Comparison of ENCODE assay signal across 9 mouse cellular contexts in the genomic region with DNA sequence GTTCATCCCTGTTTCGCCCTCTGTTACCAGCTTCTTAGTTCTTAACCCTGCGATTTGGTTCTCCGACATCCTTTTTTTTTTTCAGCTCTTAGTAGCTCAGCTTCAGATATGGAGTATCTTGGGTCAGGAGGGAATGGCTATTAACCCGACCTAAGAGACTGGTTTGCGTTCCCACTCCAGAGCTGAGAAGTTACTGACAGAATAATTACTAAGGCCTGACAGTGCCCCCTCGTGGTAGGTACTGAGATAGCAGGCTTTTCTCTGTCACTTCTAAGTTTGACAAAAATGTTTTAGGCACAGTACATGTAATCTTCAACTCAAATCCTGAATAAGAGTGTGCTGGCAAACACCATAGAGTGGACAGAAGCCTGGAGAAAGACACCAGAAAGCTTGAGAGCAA. TPM values are rescaled to one million over a fixed set of nuclear protein-coding genes. Genes with fewer than 3 reads are reported as not detected.
DNase-seq lines count a peak whose midpoint lies in the region; ATAC-seq and TF ChIP-seq lines count a peak whose summit lies in the region.
"Had no signal": no experiment of that assay in that cellular context is flagged by ENCODE, and none has a peak within 500 bp of the region (broad histone marks: within the 10 kb centered on the region; RNA-seq: fewer than 3 reads in every experiment).

No protein-coding gene starts in this region.

- TF ChIP-seq CTCF in CH12.LX (conservative IDR thresholded peaks at IDR 0.05 in 1 of 2, IDR thresholded peaks at IDR 0.05 in 1 of 2; ENCODE audit: low read depth in 2 of 2, low read length in 2 of 2), result peak; percentile 75 to 94
- peak; percentile 83 for TF ChIP-seq CTCF in lung, embryonic 14.5 days (IDR thresholded peaks at IDR 0.05; ENCODE audit: low read depth)

- TF ChIP-seq POLR2A in CH12.LX (IDR thresholded peaks at IDR 0.05; ENCODE audit: low read depth, low read length), result no peak

- dilution Hi-C loops in CH12.LX (cut with MboI; ENCODE audit: extremely low pct_ligation_motif_present, extremely low pct_unique_long_range_greater_than_20kb, low sequenced_read_pairs), result no loop called here

- H3K4me2 ChIP-seq in CH12.LX (ENCODE audit: insufficient read depth, low read depth, poor library complexity, severe bottlenecking), result no peak overlapping the region
- H3K4me2 ChIP-seq in heart, embryonic 16.5 days (ENCODE audit: low read depth, low read length), result no peak overlapping the region
- H3K4me2 ChIP-seq in lung, embryonic 14.5 days, result no peak overlapping the region
- H3K4me2 ChIP-seq: heart, embryonic 13.5 days had no signal

- H3K9me3 ChIP-seq in CH12.LX (replicated peaks; ENCODE audit: low read length), result no peaks in the 10 kb centered on the region
- no peaks in the 10 kb centered on the region for H3K9me3 ChIP-seq in heart, embryonic 16.5 days (replicated peaks; ENCODE audit: control insufficient read depth, low read length)
- H3K9me3 ChIP-seq in lung, embryonic 14.5 days (ENCODE audit: low read depth, low read length), result no peaks in the 10 kb centered on the region
- H3K9me3 ChIP-seq: heart, embryonic 13.5 days had no signal

- peak; percentile 52; the same call in 1 of the 2 replicates for ATAC-seq in heart, embryonic 16.5 days (replicated peaks; ENCODE audit: extremely low read depth, insufficient read depth, low FRiP score)
- ATAC-seq in lung, embryonic 14.5 days (ENCODE audit: insufficient read depth), result peak; percentile 66; the same call in 1 of the 2 replicates
- ATAC-seq in erythroid progenitor cell, adult 5-6 weeks (replicated peaks; ENCODE audit: low FRiP score, poor library complexity, severe bottlenecking), result no peak

- no peaks in the 10 kb centered on the region for H3K27me3 ChIP-seq in CH12.LX (replicated peaks)
- no peaks in the 10 kb centered on the region for H3K27me3 ChIP-seq in heart, embryonic 16.5 days (ENCODE audit: control insufficient read depth, insufficient read depth, low read length)
- H3K27me3 ChIP-seq in lung, embryonic 14.5 days (ENCODE audit: insufficient read depth, low read length), result no peaks in the 10 kb centered on the region
- H3K27me3 ChIP-seq: heart, embryonic 13.5 days had no signal

- no peaks in the 10 kb centered on the region for H3K79me2 ChIP-seq in CH12.LX (replicated peaks; ENCODE audit: control insufficient read depth, extremely low read depth, insufficient read depth, poor library complexity, severe bottlenecking)

- no peak overlapping the region for H3K27ac ChIP-seq in CH12.LX (ENCODE audit: insufficient read depth, low read depth)
- no peak overlapping the region for H3K27ac ChIP-seq in heart, embryonic 16.5 days (ENCODE audit: low read length)
- H3K27ac ChIP-seq in lung, embryonic 14.5 days (ENCODE audit: low read depth), result no peak overlapping the region

- no peak for TF ChIP-seq EP300 in CH12.LX (IDR thresholded peaks at IDR 0.05; ENCODE audit: low read length)

- H3K9ac ChIP-seq in CH12.LX (ENCODE audit: insufficient read depth, low read depth), result no peak overlapping the region
- no peak overlapping the region for H3K9ac ChIP-seq in heart, embryonic 16.5 days (ENCODE audit: low read length)
- no peak overlapping the region for H3K9ac ChIP-seq in lung, embryonic 14.5 days

- DNase-seq in CH12.LX (ENCODE audit: extremely low read depth), result peak; percentile 70
- DNase-seq in adrenal gland, adult 18-20 months (ENCODE audit: low spot score in 2 of 2), result peak; percentile 73 to 78
- DNase-seq in embryo, embryonic 11 days, result peak; percentile 81
- DNase-seq in layer of hippocampus, adult 11-12 months (ENCODE audit: low spot score), result peak; percentile 73
- peak; percentile 92 for DNase-seq in lung, embryonic 14.5 days
- peak; percentile 71 for DNase-seq in right cerebral cortex, postnatal 14 days

- H3K36me3 ChIP-seq in CH12.LX (replicated peaks in 1 of 2; ENCODE audit: control insufficient read depth in 1 of 2, insufficient read depth in 1 of 2, low read length in 1 of 2), result peaks cover 0 to 22% of the 10 kb centered on the region in 2 experiments
- H3K36me3 ChIP-seq in heart, embryonic 16.5 days (ENCODE audit: control insufficient read depth, insufficient read depth), result peaks cover 17% of the 10 kb centered on the region
- H3K36me3 ChIP-seq in lung, embryonic 14.5 days (ENCODE audit: insufficient read depth), result peaks cover 25% of the 10 kb centered on the region

- in situ Hi-C loops in CH12.LX (cut with MboI; ENCODE audit: low pct_ligation_motif_present, low pct_unique_long_range_greater_than_20kb, low sequenced_read_pairs), result loop anchor here (25.0 kb wide), 1 partner anchor 379 kb away; no protein-coding TSS in a partner anchor

- WGBS in heart, embryonic 16.5 days, result 19% methylated on average over 6 of the region's 6 CpGs
- WGBS in lung, embryonic 14.5 days, result 22% methylated on average over 6 of the region's 6 CpGs

- TF ChIP-seq RAD21 in CH12.LX (IDR thresholded peaks at IDR 0.05; ENCODE audit: low read depth, low read length), result peak; percentile 95

- no peak overlapping the region for H3K4me3 ChIP-seq in CH12.LX (replicated peaks in 1 of 3; ENCODE audit: low read depth in 2 of 3, low read length in 2 of 3, poor library complexity in 1 of 3)
- H3K4me3 ChIP-seq in heart, embryonic 16.5 days (ENCODE audit: low read length), result no peak overlapping the region
- no peak overlapping the region for H3K4me3 ChIP-seq in lung, embryonic 14.5 days (ENCODE audit: low read depth, low read length)
- H3K4me3 ChIP-seq: heart, embryonic 13.5 days had no signal

- H3K4me1 ChIP-seq in CH12.LX (ENCODE audit: control insufficient read depth in 1 of 2, insufficient read depth in 2 of 2), result peaks cover 5 to 20% of the 10 kb centered on the region in 2 experiments
- H3K4me1 ChIP-seq in heart, embryonic 16.5 days (ENCODE audit: control insufficient read depth, insufficient read depth, low read length), result no peaks in the 10 kb centered on the region
- H3K4me1 ChIP-seq in lung, embryonic 14.5 days (ENCODE audit: insufficient read depth), result no peaks in the 10 kb centered on the region

TF ChIP-seq in CH12.LX, 34 proteins besides CTCF, POLR2A, EP300 and RAD21:
- TF ChIP-seq IRF4 (IDR thresholded peaks at IDR 0.05; ENCODE audit: low read depth, low read length) (peak; percentile 22; the same call in 1 of the 2 replicates), ZC3H11A (IDR thresholded peaks at IDR 0.05; ENCODE audit: low read depth, low read length) (peak; percentile 56), UBTF (IDR thresholded peaks at IDR 0.05; ENCODE audit: low read depth, low read length) (no peak), SMC3 (IDR thresholded peaks at IDR 0.05; ENCODE audit: low read depth, low read length) (peak; percentile 89)

RNA-seq across cellular contexts. Expression of a gene that starts 27.4 kb away (rescaled TPM):
- total RNA-seq in CH12.LX (2012; rRNA removed) (0.08 TPM in 2 replicates), CH12.LX (2014; rRNA removed) (not detected in 2 replicates)
- not detected in 2 replicates for polyA plus RNA-seq in CH12.LX (2012; ENCODE audit: insufficient read length, low read depth)
- not detected for total RNA-seq in adrenal gland, adult 18-20 months (2021)
- polyA plus RNA-seq in heart, embryonic 16.5 days (2015; fragmentation: Nextera tagmentation; extraction: Ambion mirVana), result 0.20 and 0.25 TPM in 2 replicates
- polyA plus RNA-seq in lung, embryonic 14.5 days (2014; fragmentation: Nextera tagmentation; extraction: Ambion mirVana), result not detected in 2 replicates
- not detected in 2 replicates for total RNA-seq in erythroid progenitor cell, adult 5-6 weeks (2015; ENCODE audit: low replicate concordance)
- total RNA-seq in erythroid progenitor cell, adult 5-6 weeks (2017; ENCODE audit: low replicate concordance), result not detected in 2 replicates
- polyA plus RNA-seq: heart, embryonic 13.5 days had no signal

RNA-seq across cellular contexts. Expression of a gene that starts 43.5 kb away (rescaled TPM):
- total RNA-seq in CH12.LX (2012; rRNA removed) (0.98 and 1.0 TPM in 2 replicates), CH12.LX (2014; rRNA removed) (0.31 and 1.1 TPM in 2 replicates)
- polyA plus RNA-seq in CH12.LX (2012; ENCODE audit: insufficient read length, low read depth), result 3.9 and 6.0 TPM in 2 replicates
- total RNA-seq in adrenal gland, adult 18-20 months (2021), result 10 to 100 TPM; 28.3 to 32.3 TPM
- polyA plus RNA-seq in heart, embryonic 16.5 days (2015; fragmentation: Nextera tagmentation; extraction: Ambion mirVana), result 4.7 and 5.0 TPM in 2 replicates
- polyA plus RNA-seq in lung, embryonic 14.5 days (2014; fragmentation: Nextera tagmentation; extraction: Ambion mirVana), result 11.0 and 11.7 TPM in 2 replicates
- total RNA-seq in erythroid progenitor cell, adult 5-6 weeks (2015; ENCODE audit: low replicate concordance), result 1.4 TPM in 1 of 2 replicates, not detected in the other
- total RNA-seq in erythroid progenitor cell, adult 5-6 weeks (2017; ENCODE audit: low replicate concordance), result not detected in 2 replicates

Comparison
In these comparisons a context has a peak if more than half of its experiments do, and no peak if none do; other contexts are left out.
1. RNA of a gene that starts 43.5 kb away (total RNA-seq): 28.3 to 32.3 TPM in adrenal gland, adult 18-20 months; 0.31 to 1.1 TPM in CH12.LX and 1.4 TPM in erythroid progenitor cell, adult 5-6 weeks; every median in the first group is over 10 times any median in the second.
2. Peak in every context shown above with its lines, with median percentiles within 50 percentile points of each other: DNase-seq.